Mouse (Mus musculus) stomach, embryonic 16.5 days (tissue): ENCODE measurements around the gene Atl2. TPM values are rescaled to one million over a fixed set of nuclear protein-coding genes. Genes with fewer than 3 reads are reported as not detected.

ENCODE experiments used
- ATAC-seq: fragments of 200-750 bp; cut with Nextera tagmentation; 2 replicates; pipeline ENCODE4 v1.8.0; 2017; ENCODE audit warnings: moderate number of reproducible peaks, moderate TSS enrichment; ENCODE audit not compliant: insufficient read depth, low FRiP score
- H3K27ac ChIP-seq: fragments of 300-500 bp; sonication (generic); 2 replicates; pipeline ENCODE4 v1.5.1; 2014; ENCODE audit warnings: low read length
- H3K27me3 ChIP-seq: fragments of 300-500 bp; sonication (generic); 2 replicates; pipeline ENCODE4 v1.6.1; 2014; ENCODE audit warnings: low read length, control low read depth, mixed read lengths; ENCODE audit not compliant: control insufficient read depth, insufficient read depth
- H3K36me3 ChIP-seq: fragments of 300-500 bp; sonication (generic); 2 replicates; pipeline ENCODE4 v1.6.1; 2014; ENCODE audit warnings: low read length; ENCODE audit not compliant: control insufficient read depth, insufficient read depth
- H3K4me1 ChIP-seq: fragments of 300-500 bp; sonication (generic); 2 replicates; pipeline ENCODE4 v1.6.1; 2014; ENCODE audit warnings: low read length, control low read depth, mixed read lengths; ENCODE audit not compliant: control insufficient read depth, insufficient read depth
- H3K4me2 ChIP-seq: fragments of 300-500 bp; sonication (generic); 2 replicates; pipeline ENCODE4 v1.6.1; 2014; ENCODE audit warnings: low read depth, low read length, mixed read lengths
- H3K4me3 ChIP-seq: fragments of 300-500 bp; sonication (generic); replicated peaks from 2 replicates; pipeline ENCODE4 v1.5.1; 2014; ENCODE audit warnings: mild to moderate bottlenecking, low read length
- H3K9ac ChIP-seq: fragments of 300-500 bp; sonication (generic); 2 replicates; pipeline ENCODE4 v1.6.1; 2014; ENCODE audit warnings: low read length
- H3K9me3 ChIP-seq: fragments of 300-500 bp; sonication (generic); replicated peaks from 2 replicates; pipeline ENCODE4 v1.6.1; 2016; ENCODE audit warnings: low read length, control low read depth; ENCODE audit not compliant: control insufficient read depth
- WGBS: fragments of 180-500 bp; shearing (Covaris S2); extraction: QIAGEN DNeasy Blood & Tissue Kit; methylation state at CpG from one replicate; pipeline ENCODE4 v1.1.7; 2014; 5-methylcytosine and 5-hydroxymethylcytosine counted together
- polyA plus RNA-seq: library from polyadenylated mRNA; unstranded; fragments of >200 nt; fragmentation: Nextera tagmentation; extraction: Ambion mirVana; gene quantifications from 2 replicates; pipeline ENCODE4 v1.2.1, GENCODE M21; 2015

Atl2 gene
- polyA plus RNA-seq, 1 experiment from 2014 or later = 46.5 TPM

GRCm38 (mm10) chr17:79925865-79926421 lies 30.0 kb upstream of the Atl2 start:
- 74% methylated on average over 11 of the region's 11 CpGs for WGBS
- H3K27ac ChIP-seq = no peak overlapping the region
- no peak overlapping the region for H3K4me2 ChIP-seq
- H3K4me3 ChIP-seq = no peak overlapping the region
- no peak overlapping the region for H3K9ac ChIP-seq
- no peaks in the 10 kb centered on the region for H3K9me3 ChIP-seq
- H3K4me1 ChIP-seq = no peaks in the 10 kb centered on the region
- H3K36me3 ChIP-seq = no peaks in the 10 kb centered on the region
- no peak for ATAC-seq
- H3K27me3 ChIP-seq = no peaks in the 10 kb centered on the region

- 70% methylated on average over 2 of the region's 2 CpGs for WGBS
Measured at GRCm38 (mm10) chr17:79920355-79920754, 24.4 kb upstream of the Atl2 start.

GRCm38 (mm10) chr17:79919566-79920350 lies 23.8 kb upstream of the Atl2 start:
- ATAC-seq = peak; percentile 64
- H3K9me3 ChIP-seq = no peaks in the 10 kb centered on the region
- H3K4me1 ChIP-seq = peaks cover 2% of the 10 kb centered on the region; the same call in 1 of the 2 replicates
- H3K36me3 ChIP-seq = no peaks in the 10 kb centered on the region
- no peak overlapping the region for H3K4me3 ChIP-seq
- H3K27me3 ChIP-seq = no peaks in the 10 kb centered on the region
- H3K27ac ChIP-seq = peak overlapping the region; percentile 9; the same call in 1 of the 2 replicates
- H3K9ac ChIP-seq = no peak overlapping the region
- no peak overlapping the region for H3K4me2 ChIP-seq
- WGBS = 61% methylated on average over 15 of the region's 15 CpGs

More at GRCm38 (mm10) chr17:79920355-79920754, 24.4 kb upstream of the Atl2 start:
- no peaks in the 10 kb centered on the region for H3K27me3 ChIP-seq
- no peak overlapping the region for H3K9ac ChIP-seq
- ATAC-seq = no peak
- no peaks in the 10 kb centered on the region for H3K9me3 ChIP-seq
- peak overlapping the region; percentile 9; the same call in 1 of the 2 replicates for H3K27ac ChIP-seq
- no peaks in the 10 kb centered on the region for H3K36me3 ChIP-seq
- no peak overlapping the region for H3K4me3 ChIP-seq
- H3K4me1 ChIP-seq = peaks cover 2% of the 10 kb centered on the region; the same call in 1 of the 2 replicates
- no peak overlapping the region for H3K4me2 ChIP-seq

GRCm38 (mm10) chr17:79918484-79919004 lies 22.6 kb upstream of the Atl2 start:
- Histone ChIP-seq H3K27ac (no peak overlapping the region), H3K27me3 (no peaks in the 10 kb centered on the region), H3K9me3 (no peaks in the 10 kb centered on the region), H3K4me1 (peaks cover 2% of the 10 kb centered on the region; the same call in 1 of the 2 replicates), H3K4me2 (peak overlapping the region; percentile 8; the same call in 1 of the 2 replicates), H3K36me3 (no peaks in the 10 kb centered on the region), H3K9ac (no peak overlapping the region), H3K4me3 (no peak overlapping the region)
- 23% methylated on average over 9 of the region's 9 CpGs for WGBS
- peak; percentile 86 for ATAC-seq

GRCm38 (mm10) chr17:79916996-79917395 lies 21.1 kb upstream of the Atl2 start:
- 79% methylated on average over 9 of the region's 9 CpGs for WGBS
- no peak overlapping the region for H3K4me2 ChIP-seq
- no peak overlapping the region for H3K9ac ChIP-seq
- no peak overlapping the region for H3K27ac ChIP-seq
- peaks cover 2% of the 10 kb centered on the region; the same call in 1 of the 2 replicates for H3K4me1 ChIP-seq
- H3K9me3 ChIP-seq = no peaks in the 10 kb centered on the region
- ATAC-seq = no peak
- no peak overlapping the region for H3K4me3 ChIP-seq
- no peaks in the 10 kb centered on the region for H3K27me3 ChIP-seq
- no peaks in the 10 kb centered on the region for H3K36me3 ChIP-seq

GRCm38 (mm10) chr17:79912174-79912573 lies 16.3 kb upstream of the Atl2 start:
- Histone ChIP-seq H3K27ac (no peak overlapping the region), H3K36me3 (no peaks in the 10 kb centered on the region), H3K4me3 (no peak overlapping the region), H3K4me2 (no peak overlapping the region), H3K9ac (no peak overlapping the region), H3K27me3 (no peaks in the 10 kb centered on the region), H3K9me3 (no peaks in the 10 kb centered on the region), H3K4me1 (no peaks in the 10 kb centered on the region)
- 50% methylated on average over 2 of the region's 2 CpGs for WGBS
- no peak for ATAC-seq

GRCm38 (mm10) chr17:79911718-79912117 lies 15.8 kb upstream of the Atl2 start:
- no peaks in the 10 kb centered on the region for H3K36me3 ChIP-seq
- no peak overlapping the region for H3K4me3 ChIP-seq
- H3K27me3 ChIP-seq = no peaks in the 10 kb centered on the region
- WGBS = 78% methylated on average over 3 of the region's 3 CpGs
- no peaks in the 10 kb centered on the region for H3K9me3 ChIP-seq
- H3K4me2 ChIP-seq = no peak overlapping the region
- H3K4me1 ChIP-seq = no peaks in the 10 kb centered on the region
- no peak overlapping the region for H3K9ac ChIP-seq
- no peak overlapping the region for H3K27ac ChIP-seq
- ATAC-seq = no peak

- no peaks in the 10 kb centered on the region for H3K9me3 ChIP-seq
- no peak overlapping the region for H3K27ac ChIP-seq
- H3K9ac ChIP-seq = no peak overlapping the region
- H3K4me1 ChIP-seq = no peaks in the 10 kb centered on the region
- ATAC-seq = no peak
- 80% methylated on average over 12 of the region's 12 CpGs for WGBS
- no peaks in the 10 kb centered on the region for H3K36me3 ChIP-seq
- H3K4me2 ChIP-seq = no peak overlapping the region
- H3K4me3 ChIP-seq = no peak overlapping the region
- no peaks in the 10 kb centered on the region for H3K27me3 ChIP-seq
Measured at GRCm38 (mm10) chr17:79909571-79909970, 13.6 kb upstream of the Atl2 start.

GRCm38 (mm10) chr17:79907698-79908097 lies 11.8 kb upstream of the Atl2 start:
- Histone ChIP-seq H3K4me2 (no peak overlapping the region), H3K9ac (no peak overlapping the region), H3K4me3 (no peak overlapping the region), H3K27ac (no peak overlapping the region), H3K36me3 (no peaks in the 10 kb centered on the region), H3K9me3 (no peaks in the 10 kb centered on the region), H3K27me3 (no peaks in the 10 kb centered on the region), H3K4me1 (no peaks in the 10 kb centered on the region)
- 68% methylated on average over 4 of the region's 4 CpGs for whole genome bisulfite sequencing
- no peak for ATAC-seq
